Mouse (Mus musculus) heart, adult 11 months (tissue): ENCODE data around the gene Bivm.

Source experiments
- DNase-seq: peaks from one replicate; pipeline ENCODE4 v3.0.0; 2022

Bivm gene

GRCm38 (mm10) chr1:44178086-44178485 is 59.3 kb downstream of the Bivm start:
- peak; percentile 48 for DNase-seq

GRCm38 (mm10) chr1:44186396-44186795 is 67.6 kb downstream of the Bivm start:
- no peak for DNase-seq
